Mouse (Mus musculus): Measurements from ENCODE around the gene Orm2.
"Not testable (repeated sequence)": the region's sequence is repeated elsewhere in the genome, so short reads cannot be mapped to it uniquely, and the experiment has no call there.

The Orm2 gene

DNA sequence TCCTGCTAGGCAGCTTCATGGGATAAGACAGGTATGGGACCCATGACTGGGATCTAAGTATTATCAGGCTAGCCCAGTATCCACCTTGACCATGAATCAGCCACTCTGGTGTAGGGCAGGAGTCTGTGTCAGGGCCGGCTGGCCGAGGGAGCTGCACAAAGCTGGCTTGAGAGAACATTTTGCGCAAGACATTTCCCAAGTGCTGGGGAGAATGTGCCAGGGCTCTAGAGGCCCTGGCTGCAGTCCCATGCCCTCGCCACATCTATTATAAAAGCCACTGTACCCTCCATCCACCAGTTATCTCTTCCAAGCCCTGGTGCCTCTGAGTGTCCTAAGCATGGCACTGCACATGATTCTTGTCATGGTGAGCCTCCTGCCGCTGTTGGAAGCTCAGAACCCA is at the start of gene Orm2:
Gene Orm2, plus strand, starts transcription at position 300 of the 400 bp plus-strand sequence.
- DNase-seq (ENCODE audit: low spot score), result no peak

GRCm38 (mm10) chr4:63314063-63314462 is 48.2 kb upstream of the Orm2 start:
- DNase-seq (ENCODE audit: low spot score), result no peak

- DNase-seq (ENCODE audit: low spot score), result no peak
Observed at GRCm38 (mm10) chr4:63316076-63316746, 46.0 kb upstream of the Orm2 start.

DNA sequence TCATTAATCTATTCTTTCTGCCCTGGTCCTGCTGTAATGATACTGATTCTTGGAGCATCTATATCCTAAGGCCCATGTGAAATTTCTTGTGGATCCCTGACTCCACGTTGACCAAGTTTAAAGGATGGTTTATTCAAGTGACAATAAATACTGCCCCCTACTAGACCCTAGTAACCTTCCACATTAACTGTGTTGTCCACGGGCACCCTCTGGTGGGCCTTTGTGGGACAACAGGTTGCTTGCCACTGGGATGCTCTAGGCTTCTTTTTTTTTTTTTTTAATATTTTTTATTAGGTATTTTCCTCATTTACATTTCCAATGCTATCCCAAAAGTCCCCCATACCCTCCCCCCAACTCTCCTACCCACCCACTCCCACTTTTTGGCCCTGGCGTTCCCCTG is 42.7 kb upstream of the Orm2 start:
- DNase-seq (ENCODE audit: low spot score), result not testable (repeated sequence)

- no peak for DNase-seq (ENCODE audit: low spot score)
Observed at GRCm38 (mm10) chr4:63323275-63323815, 38.9 kb upstream of the Orm2 start.

- no peak for DNase-seq (ENCODE audit: low spot score)
Observed at GRCm38 (mm10) chr4:63333403-63333802, 28.8 kb upstream of the Orm2 start.

DNA sequence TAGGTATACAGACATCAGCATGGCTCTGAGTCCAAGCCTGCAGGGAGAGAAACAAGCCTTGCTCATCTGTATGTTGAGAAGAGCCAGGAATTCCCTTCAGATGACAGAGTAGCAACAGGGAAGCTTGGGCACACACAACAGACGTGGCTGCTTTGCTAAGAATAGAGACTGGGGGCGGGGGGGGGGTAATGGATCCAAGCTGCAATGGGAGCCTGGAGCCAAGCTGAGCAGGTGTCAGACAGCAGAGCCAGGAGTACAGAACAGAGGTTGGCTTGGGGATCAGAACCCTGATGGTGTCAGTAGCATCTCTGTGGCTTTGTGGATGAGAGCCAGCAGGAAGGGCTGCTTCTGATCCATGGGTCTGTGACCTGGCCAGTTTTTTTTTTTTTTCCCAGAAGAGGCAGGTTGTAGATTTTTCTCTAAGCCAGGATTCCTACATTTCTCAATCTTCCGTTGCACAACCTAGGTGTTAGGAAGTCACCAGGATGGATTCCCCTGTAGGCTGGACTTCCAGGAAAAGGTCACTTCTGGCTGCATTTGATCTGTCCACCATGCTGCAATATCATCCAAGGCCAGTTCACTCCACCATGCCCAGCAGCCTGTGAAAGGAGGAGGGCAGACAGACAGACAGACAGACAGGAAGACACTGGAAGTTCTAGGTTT is 23.7 kb upstream of the Orm2 start:
- no peak for DNase-seq (ENCODE audit: low spot score)

- no peak for DNase-seq (ENCODE audit: low spot score)
Observed at GRCm38 (mm10) chr4:63342491-63342890, 19.8 kb upstream of the Orm2 start.

DNA sequence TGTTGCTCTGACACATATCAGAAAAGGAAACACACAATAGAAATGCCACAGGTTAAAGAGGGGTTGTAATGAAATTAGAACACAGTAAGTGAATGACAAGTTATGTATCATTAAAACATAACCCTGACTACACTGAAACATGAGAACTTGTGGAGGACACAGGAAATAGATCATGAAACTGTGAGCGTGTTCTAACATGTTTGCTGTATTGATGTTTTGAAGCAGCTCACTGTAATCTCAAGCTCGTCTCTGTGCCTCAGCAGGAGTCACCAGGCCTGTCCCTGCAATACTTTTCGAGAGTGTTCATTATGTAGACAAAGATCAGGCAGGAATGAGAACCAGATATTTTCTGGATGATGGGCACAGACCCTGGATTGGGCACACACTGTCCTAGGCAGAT is 18.6 kb upstream of the Orm2 start:
- DNase-seq (ENCODE audit: low spot score), result no peak

GRCm38 (mm10) chr4:63344295-63344694 is 18.0 kb upstream of the Orm2 start, which contains the start of gene Orm1:
Gene Orm1, plus strand, starts transcription at chr4:63344560.
- DNase-seq (ENCODE audit: low spot score), result no peak

- DNase-seq (ENCODE audit: low spot score), result no peak
Observed at GRCm38 (mm10) chr4:63345261-63345660, 17.0 kb upstream of the Orm2 start.

DNA sequence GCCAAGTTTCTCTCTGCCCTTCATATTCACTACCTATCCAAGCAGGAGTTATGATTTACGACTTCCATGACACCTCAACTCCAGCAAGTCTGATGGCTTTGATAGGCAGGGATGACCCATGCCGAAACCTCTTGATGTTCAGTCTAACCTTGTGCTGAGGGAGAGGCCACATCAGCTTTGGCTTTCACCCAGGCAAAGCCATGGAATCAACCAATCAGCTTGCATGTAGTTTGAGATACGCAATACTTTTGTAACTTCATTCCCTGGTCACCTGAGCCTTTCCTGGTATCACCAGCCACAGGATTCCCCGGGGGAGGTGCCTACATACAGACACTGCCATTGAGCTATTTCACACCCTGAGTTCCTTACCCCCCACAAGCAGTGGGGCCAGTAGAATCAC is 15.6 kb upstream of the Orm2 start:
- no peak for DNase-seq (ENCODE audit: low spot score)

GRCm38 (mm10) chr4:63348524-63348923 is 13.7 kb upstream of the Orm2 start:
- no peak for DNase-seq (ENCODE audit: low spot score)

DNA sequence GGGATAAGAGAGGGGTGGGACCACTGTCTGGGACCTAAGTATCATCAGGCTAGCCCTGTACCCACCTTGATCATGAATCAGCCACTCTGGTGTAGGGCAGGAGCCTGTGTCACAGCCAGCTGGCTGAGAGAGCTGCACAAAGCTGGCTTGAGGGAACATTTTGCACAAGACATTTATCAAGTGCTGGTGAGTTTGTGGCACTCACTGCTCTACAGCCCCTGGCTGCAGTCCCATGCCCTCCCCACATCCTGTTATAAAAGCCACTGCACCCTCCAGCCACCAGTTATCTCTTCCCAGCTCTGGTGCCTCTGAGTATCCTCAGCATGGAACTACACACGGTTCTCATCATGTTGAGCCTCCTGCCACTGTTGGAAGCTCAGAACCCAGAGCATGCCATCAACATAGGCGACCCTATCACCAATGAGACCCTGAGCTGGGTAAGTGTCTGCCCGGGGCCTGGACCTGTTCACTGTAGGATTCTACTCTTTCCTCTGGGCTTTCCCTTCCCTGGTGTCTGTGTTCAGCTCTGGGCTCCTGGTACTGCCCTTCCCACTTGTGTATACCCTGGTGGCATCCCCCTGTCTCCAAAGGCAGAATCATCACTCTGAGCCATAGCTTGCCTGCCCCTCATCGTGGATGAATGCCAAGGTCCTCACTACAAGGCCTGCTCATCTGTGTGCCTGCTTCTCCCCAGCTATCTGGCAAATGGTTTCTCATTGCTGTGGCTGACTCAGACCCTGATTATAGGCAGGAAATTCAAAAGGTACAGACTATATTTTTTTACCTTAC is 6.2 kb upstream of the Orm2 start, which contains the start of gene Orm3:
Gene Orm3, plus strand, starts transcription at position 286 of the 789 bp plus-strand sequence.
- no peak for DNase-seq (ENCODE audit: low spot score)

GRCm38 (mm10) chr4:63356981-63357570 is 5.2 kb upstream of the Orm2 start:
- DNase-seq (ENCODE audit: low spot score), result no peak

DNA sequence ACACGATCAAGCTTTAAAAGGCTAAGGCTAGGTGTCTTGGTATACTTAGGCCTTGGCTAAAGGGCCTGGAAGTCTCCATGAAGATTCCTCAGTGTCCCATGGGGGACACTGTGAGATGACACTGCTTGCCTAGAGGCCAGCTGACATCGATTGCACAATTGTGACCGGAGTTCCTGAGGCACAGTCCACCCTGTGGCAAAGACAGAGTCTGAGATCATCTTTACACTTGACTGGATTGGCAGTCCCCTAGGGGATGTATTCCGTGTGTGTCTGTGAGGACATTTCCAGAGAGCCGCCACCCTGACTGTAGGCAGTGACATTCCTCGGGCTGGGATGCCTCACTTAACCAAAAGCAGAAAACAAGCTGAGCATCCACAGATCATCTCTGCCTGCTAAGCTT is 2.4 kb upstream of the Orm2 start:
- DNase-seq (ENCODE audit: low spot score), result no peak

DNA sequence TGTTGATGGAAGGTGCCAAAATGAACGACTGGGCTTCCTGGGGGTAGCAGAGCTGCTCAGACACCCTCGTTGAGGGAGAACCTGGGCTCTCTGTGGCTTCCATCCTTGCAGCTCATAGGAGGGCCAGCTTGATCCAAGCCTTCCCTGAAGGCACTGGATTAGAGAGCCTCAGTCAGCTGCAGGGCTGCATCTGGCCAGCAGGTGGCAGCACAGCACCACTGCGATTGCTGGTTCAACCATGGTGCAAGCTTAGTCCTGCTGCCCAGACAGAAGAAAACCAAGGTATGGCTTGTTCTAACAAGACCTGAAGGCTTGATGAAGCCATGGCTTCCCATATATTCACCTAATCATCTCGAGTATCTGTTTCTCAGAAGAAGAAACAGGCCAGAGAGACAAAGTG is 6.3 kb downstream of the Orm2 start:
- peak; percentile 76 for DNase-seq (ENCODE audit: low spot score)

DNA sequence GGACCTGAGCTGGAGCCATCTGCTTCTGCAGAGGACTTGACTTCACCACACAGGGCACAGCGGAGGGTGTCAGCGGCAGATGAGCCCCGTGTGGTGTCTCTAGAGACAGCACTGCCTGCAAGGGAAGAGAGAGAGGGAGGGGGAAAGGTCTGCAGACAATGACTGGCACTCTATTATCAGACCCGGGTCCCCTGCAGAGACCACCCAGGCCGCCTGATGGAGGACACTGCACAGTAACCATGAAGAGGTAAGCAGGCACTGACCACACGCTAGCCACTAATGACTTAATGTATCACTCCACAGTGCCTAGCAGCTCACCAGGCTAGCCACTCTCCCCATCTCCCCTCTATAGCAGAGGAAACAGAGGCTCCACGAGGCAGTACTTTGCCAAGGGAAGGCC is 8.6 kb downstream of the Orm2 start:
- no peak for DNase-seq (ENCODE audit: low spot score)

DNA sequence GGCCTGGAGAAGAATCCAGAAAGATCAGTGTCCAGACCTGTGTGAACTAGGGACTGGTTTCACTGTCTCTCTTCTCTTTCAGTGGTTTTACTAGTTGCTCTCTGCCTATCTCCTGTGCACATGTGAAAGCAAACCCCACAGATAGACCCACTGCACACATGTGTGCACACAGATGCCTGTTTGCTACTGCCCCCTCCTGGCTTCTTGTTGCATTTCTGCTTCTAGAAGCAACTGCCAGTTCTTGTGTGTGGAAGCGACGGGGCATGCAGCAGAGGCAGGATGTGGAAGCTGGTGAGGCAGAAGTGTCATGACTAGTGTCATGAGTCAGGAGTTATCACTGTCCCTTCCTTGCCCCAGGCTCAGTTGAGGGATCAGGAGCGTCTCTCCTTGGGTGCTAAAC is 9.6 kb downstream of the Orm2 start:
- DNase-seq (ENCODE audit: low spot score), result no peak

GRCm38 (mm10) chr4:63373404-63373803 is 11.2 kb downstream of the Orm2 start:
- no peak for DNase-seq (ENCODE audit: low spot score)

GRCm38 (mm10) chr4:63374331-63374730 is 12.1 kb downstream of the Orm2 start:
- peak; percentile 64 for DNase-seq (ENCODE audit: low spot score)

DNA sequence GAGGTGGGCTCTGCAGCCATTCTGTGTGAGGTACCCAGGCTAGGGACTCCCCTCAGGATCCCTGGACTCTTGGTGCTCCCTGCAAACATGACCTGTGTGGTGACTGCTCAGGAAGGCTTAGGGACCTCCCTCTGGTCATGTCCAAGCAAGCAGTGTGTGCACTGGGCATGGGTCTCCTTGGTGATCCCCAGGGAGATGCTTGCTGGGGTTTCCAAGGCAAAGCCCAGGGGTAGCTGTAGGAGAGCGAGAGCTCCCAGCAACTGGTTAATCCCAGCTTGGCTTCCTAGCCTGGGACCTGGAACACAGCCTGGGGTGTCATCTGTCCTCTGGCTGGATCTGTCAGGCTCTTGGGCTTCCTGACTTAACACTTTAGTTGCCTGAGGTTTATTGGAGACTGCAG is 13.1 kb downstream of the Orm2 start:
- no peak for DNase-seq (ENCODE audit: low spot score)
